Mouse (Mus musculus) layer of hippocampus, adult 6 months (tissue): Measurements from ENCODE around the gene Dnah11. TPM values are rescaled to one million over a fixed set of nuclear protein-coding genes. Genes with fewer than 3 reads are reported as not detected.

Experiments used
- long read RNA-seq, 2 experiments: library from polyadenylated mRNA; unstranded; transcript quantifications; one replicate each; pipeline ENCODE4 v2.0.0; 2019 to 2020
- polyA plus RNA-seq: library from polyadenylated mRNA; unstranded; fragments of <200 nt; fragmentation: Nextera tagmentation; gene quantifications from 2 replicates; pipeline ENCODE4 v1.2.3, GENCODE M21; 2021

Gene Dnah11
- polyA plus RNA-seq: 0.08 and 0.33 TPM in 2 replicates
- long read RNA-seq, experiment 1: 0 reads
- long read RNA-seq, experiment 2: 0 reads

DNA sequence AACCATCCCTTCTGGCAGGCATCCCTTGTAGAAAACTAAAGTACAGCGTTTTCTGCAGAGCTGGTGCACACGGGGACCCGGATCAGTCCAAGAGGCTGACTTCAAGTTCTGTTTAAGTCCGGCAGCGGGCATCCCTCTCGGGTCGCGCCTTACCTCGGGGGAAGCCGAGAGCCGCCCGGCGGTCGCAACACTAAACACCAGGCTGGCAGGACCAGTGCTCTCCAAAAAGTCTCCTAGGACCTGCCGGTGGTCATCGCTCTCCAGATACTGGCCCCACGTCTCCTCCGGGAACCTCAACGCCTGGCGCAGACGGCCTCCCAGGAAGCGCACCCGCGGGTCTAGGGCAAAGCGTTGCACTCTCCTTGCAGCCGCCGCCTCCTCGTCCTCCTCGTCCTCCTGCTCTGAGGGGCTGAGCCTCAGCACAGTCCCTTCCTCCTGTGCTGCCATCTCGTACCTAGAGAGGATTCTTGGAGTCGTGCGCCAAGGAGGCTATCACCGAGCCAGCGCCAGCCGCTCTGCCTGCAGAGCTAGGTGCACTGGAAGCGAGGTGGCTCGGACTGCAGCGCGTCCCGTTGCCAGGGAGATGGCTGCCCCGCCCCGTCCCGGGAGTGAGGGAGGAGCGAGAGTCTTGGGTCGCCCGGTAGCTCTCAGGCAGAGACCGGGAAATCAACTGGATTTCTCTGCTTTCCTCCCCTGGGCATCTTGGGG is at the start of gene Dnah11:
Gene Dnah11 (minus strand): TSS at position 658 of the 708 bp plus-strand sequence.

Other genes with a start within 250 kb of the Dnah11 start
- gene Sp4, start 102.4 kb upstream of the Dnah11 start, polyA plus RNA-seq: 3.7 and 4.7 TPM in 2 replicates